Mouse (Mus musculus) spleen, adult 2 months (tissue): ENCODE data around the gene Gm21983.

Source experiments
- CTCF ChIP-seq: fragments of 200-500 bp; IDR thresholded peaks from 2 replicates; pipeline ENCODE4 v1.5.1; 2011; ENCODE audit warnings: mild to moderate bottlenecking, inconsistent platforms; ENCODE audit not compliant: insufficient read depth, insufficient read length, insufficient replicate concordance; ENCODE audit errors: extremely low read depth
- POLR2A ChIP-seq: fragments of 200-500 bp; IDR thresholded peaks from 2 replicates; pipeline ENCODE4 v1.6.1; 2011; ENCODE audit warnings: low read depth, low read length, inconsistent platforms

DNA sequence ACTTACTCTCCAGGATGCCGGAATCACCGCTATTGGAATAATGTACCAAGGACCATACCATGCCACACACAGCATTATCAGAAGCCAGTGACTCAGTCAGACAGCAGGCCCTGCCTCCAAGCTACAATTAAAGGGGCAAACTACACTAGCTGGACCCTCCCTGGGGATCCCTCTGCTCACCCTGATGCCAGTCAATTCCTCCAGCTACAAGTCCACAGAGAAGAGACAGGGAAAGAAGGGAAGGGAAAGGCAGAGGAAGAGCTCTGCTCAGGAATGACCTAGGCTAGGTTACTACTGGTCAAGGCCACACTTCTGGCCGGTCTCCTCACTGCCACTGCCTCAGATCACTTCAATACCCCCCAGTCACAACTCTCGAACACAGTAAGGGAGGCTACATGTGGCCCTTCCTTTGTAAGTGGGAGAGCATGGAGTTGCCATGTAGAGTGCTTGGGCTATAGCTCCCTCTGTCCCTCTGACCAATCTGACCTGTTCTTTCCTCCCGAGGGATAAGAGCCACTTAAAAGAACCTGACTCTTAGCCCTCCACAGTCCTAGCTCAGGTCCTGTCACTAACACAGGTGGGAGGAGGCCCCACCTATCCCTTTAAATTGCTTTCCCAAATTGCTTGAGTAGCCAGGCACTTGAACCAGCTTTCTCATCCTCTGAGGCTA, 18.0 kb downstream of the Gm21983 start:
- TF ChIP-seq POLR2A: no peak
- TF ChIP-seq CTCF: no peak
